Mouse (Mus musculus): ENCODE data around the gene B4galt2. TPM values are rescaled to one million over a fixed set of nuclear protein-coding genes. Genes with fewer than 3 reads are reported as not detected.
A peak's percentile ranks its signal among the peaks of the same experiment; 100 is the strongest.

B4galt2 gene
- total RNA-seq, 1 experiment from 2014 or later: not detected

DNA sequence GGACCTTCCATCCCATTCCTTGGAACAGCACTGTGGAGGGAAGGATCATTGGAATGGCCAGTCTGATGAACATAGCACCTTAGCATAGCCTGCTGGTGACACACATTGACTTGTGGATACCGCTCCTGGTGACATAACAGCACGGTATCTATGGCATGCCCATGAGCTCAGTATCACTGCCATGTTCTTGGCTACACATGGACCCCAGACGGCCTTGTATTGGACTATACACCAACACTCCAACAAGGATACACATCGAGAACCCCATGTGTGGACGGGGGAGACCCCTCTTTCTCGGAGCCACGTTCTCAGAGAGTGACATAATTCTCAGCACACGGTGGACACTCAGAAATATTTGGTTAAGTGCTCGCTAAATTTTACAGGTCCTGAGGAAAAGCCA is 52.5 kb downstream of the B4galt2 start:
- no peak for ATAC-seq (replicated peaks in 1 of 2; ENCODE audit: insufficient read depth in 1 of 2, low FRiP score in 2 of 2, low TSS enrichment in 1 of 2, low read depth in 1 of 2, poor library complexity in 2 of 2, severe bottlenecking in 2 of 2)

GRCm38 (mm10) chr4:117830124-117830551 is 53.1 kb downstream of the B4galt2 start:
- ATAC-seq (replicated peaks in 1 of 2; ENCODE audit: insufficient read depth in 1 of 2, low FRiP score in 2 of 2, low TSS enrichment in 1 of 2, low read depth in 1 of 2, poor library complexity in 2 of 2, severe bottlenecking in 2 of 2): peak; percentile 27 to 63; a peak in 3 of 4 replicates

DNA sequence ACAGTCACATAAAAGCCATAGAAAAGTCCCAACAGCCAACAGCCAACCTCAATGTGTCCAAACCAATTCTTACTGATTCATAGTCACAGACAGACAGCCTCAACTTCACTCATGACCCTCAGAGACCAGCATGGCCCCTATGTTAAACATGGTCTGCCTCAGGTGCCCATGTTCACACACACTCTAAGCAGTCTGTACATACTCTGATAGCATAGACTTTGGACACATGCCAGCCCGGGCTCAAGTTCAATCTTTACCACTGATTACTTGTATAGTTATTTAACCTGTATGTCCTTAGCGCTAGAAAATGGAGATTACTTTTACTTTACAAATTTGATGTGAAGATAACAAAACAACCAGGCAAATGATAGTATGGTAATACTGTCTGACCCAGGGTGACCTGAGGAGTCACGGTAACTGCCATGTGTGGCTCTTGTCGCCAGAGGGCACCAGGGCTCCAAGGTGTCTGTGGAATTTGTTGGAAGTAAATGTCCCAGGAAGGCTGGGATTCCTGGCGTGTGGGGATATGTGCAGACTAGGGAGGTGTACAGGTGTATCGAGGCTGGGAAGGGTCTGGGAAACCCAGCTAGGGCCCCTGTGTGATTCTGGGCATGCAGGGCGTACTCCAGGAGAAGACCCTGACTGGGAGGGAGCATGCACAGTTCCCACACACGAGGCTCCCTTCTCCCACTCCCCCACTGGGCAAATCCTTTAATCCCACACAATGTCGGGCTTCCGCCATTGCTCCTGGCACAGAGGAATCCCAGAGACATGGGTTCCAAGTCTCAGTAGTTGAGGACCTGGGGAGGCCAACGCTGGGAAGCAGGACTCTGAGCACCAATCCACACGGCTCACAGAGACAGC is 53.8 kb downstream of the B4galt2 start:
- peak; percentile 20 to 25; a peak in 1 of 4 replicates for ATAC-seq (replicated peaks in 1 of 2; ENCODE audit: insufficient read depth in 1 of 2, low FRiP score in 2 of 2, low TSS enrichment in 1 of 2, low read depth in 1 of 2, poor library complexity in 2 of 2, severe bottlenecking in 2 of 2)

DNA sequence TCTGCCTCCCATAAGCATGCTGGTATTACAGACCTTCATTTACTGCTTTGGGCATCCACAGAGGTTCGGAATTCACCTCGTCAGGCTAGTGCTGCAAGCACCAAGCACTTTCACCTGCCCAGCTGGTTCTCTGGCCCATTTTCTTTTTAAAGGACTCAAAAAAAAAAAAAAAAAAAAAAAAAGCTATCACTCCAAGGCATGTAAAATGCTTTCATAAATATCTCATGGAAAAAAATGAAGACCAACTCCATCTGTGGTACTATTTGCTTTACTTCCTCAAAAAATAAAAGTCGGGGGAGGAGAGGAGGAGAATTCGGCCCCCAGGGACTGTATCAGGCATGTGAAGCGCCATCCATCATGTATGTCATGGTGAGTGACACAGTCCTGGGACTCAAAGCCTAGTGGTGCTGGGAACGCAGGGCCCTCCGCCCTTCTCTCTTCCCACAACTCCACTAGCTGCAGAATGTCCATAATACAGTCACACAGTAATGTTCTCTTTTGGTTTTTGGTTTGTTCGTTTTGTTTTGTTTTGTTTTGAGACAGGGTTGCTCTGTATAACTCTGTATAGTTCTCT is 54.6 kb downstream of the B4galt2 start:
- no peak for ATAC-seq (replicated peaks in 1 of 2; ENCODE audit: insufficient read depth in 1 of 2, low FRiP score in 2 of 2, low TSS enrichment in 1 of 2, low read depth in 1 of 2, poor library complexity in 2 of 2, severe bottlenecking in 2 of 2)

Other genes with a start within 250 kb of the B4galt2 start
- gene Dmap1, start 201.2 kb downstream of the B4galt2 start, total RNA-seq (2017): 18.1 and 28.0 TPM in 2 replicates
- gene Gm12845, start 159.1 kb downstream of the B4galt2 start, total RNA-seq (2017): not detected in 2 replicates
- not detected in 2 replicates for gene Klf17, start 117.8 kb downstream of the B4galt2 start, total RNA-seq (2017)
- 1.6 and 8.0 TPM in 2 replicates for gene Slc6a9, start 49.0 kb downstream of the B4galt2 start, total RNA-seq (2017)
- 0.25 TPM in 1 of 2 replicates, not detected in the other for gene Ccdc24, start 10.9 kb downstream of the B4galt2 start, total RNA-seq (2017)
- 65.8 and 93.7 TPM in 2 replicates for gene Atp6v0b, start 3.8 kb upstream of the B4galt2 start, total RNA-seq (2017)
- gene Dph2, start 8.5 kb upstream of the B4galt2 start, total RNA-seq (2017): 6.0 and 9.8 TPM in 2 replicates
- 8.9 and 11.4 TPM in 2 replicates for gene Ipo13, start 31.5 kb upstream of the B4galt2 start, total RNA-seq (2017)
- gene Artn, start 46.3 kb upstream of the B4galt2 start, total RNA-seq (2017): 0.55 TPM in 1 of 2 replicates, not detected in the other

Measured in hematopoietic stem cell, adult 5-6 weeks (primary cell).